Mouse (Mus musculus) mature B cell (primary cell): Measurements from ENCODE around the gene Rora.

Experiments
- in situ Hi-C: fragments of 300-500 bp; cut with MboI; formaldehyde crosslinking; loops from 2 replicates; pipeline ENCODE4 v1.14.3; 2019

Rora gene

DNA sequence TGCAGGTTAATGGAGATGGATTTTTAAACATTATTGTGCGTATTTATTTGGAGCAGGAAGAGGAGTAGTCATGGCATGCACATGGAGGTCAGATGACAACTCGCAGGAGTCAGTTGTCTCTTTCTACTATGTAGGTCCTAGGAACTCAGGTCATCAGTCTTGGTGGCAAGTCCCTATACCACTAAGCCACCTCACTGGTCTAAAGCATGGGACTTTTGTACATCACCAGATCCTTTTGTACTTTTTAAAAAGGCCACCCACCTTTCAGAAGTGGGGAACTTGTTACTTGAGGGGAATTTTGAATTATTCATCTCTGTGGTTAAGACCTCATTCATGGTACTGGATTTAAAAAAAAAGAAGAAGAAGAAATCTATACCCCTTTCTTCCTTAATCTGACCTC is 696.0 kb downstream of the Rora start:
- in situ Hi-C loops, result no loop called here

DNA sequence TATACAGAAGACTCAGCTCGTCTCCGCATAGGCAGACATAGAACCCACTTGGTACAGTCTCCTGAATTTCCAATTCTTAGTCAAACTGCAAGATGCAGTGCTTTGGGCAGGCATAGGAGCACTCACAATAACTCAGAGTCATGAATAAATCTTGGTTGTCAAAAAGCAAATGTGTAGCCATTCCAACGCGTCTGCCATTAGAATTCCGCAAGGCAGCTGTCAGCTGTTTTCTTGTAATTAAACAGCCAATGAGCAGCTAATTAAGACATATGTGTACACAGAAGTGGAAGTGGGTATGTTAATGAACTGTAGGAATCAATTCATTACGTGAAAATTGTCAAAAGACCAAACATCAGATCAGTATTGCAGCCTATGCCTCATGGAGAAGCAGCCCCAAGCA is 700.6 kb downstream of the Rora start:
- in situ Hi-C loops, result no loop called here

DNA sequence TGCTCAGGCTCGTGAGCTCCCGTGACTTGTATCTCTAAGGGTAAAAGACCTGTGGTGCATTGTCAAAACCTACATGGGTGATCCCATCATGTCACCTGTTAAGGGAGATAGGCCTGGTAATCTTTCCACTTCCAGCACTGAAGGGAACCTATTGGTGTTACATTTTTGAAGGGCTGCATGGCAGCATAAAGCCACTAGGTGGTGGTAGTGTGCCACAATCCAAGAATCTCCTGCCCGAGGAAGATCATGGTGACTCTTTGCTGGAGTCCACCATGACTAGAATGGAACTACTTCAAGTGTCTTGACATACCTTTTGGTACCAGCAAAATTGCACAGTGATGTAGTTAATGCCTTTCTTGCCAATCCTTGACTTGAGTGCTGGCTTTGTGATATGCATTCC is 704.2 kb downstream of the Rora start:
- in situ Hi-C loops, result no loop called here

DNA sequence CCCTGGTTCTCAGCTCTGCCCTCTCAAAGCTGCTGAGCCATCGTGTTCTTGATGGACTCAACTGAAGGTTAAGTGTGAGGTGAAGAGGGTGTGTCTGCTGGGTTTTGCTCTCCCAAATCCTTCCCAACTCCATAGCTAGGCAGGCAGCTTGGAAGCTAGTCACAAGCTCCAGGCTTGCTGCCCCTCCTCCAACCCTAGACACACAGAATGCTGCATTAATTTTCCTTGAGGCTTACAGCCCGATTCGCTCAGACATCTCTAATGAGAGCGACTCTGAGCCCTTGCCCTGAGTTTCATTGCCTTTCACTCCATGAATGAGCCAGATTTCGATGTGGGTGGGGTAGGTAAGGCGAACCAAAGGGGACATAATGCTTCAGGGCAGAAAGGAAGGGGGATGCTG is 705.2 kb downstream of the Rora start:
- in situ Hi-C loops, result no loop called here

DNA sequence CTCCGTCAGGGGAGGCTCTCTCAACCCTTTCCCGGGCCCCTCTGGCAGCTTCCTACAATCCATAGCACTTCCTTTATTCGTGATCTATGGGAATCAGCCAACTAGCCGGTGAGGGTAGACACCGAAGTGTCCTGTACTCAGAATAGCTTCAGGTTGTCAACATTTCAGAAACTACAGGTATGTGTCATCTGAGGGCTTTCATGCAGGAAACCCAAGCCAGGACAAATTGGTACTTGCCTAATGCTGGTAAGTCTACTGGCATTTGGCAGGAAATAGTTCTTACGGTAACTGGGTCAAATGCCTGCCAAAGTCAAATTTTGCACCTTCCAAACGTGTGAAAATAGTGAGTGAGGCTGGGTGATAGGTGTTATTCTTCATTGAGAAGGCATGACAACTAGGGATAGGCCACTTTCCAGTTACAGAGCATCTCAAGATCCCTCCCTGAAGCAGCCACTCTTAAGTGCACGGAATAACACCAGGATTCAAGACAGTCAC is 708.4 kb downstream of the Rora start:
- in situ Hi-C loops, result loop anchor here (10.0 kb wide), 1 partner anchor 123 kb away; no protein-coding TSS in a partner anchor

DNA sequence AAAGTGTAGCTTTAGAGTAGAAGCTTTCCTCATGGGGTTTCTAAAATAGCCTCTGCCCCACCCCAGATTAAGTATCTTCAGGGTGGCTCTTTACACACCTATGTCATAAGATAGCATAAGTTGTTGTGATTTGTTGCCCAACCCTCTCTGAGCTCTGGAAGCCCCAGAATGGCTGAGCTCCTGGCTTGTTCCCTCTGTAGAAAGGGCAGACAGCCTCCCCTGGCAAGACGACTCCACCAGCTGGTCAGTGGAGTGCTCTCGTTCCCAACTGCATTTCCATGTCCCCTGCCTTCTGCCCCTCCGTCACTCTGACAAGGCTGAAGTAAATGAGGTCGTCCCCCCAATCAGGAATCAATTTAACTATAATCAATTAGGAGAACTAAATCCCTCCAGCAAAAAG is 709.2 kb downstream of the Rora start:
- in situ Hi-C loops, result loop anchor here (10.0 kb wide), 1 partner anchor 122 kb away; no protein-coding TSS in a partner anchor

DNA sequence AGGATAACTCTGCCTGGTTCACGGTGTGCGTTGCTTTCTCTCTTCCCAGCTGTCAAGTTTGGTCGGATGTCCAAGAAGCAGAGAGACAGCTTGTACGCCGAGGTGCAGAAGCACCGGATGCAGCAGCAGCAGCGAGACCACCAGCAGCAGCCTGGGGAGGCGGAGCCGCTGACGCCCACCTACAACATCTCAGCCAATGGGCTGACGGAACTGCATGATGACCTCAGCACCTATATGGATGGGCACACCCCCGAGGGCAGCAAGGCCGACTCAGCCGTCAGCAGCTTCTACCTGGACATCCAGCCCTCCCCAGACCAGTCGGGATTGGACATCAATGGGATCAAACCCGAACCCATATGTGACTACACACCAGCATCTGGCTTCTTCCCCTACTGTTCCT is 710.5 kb downstream of the Rora start:
- in situ Hi-C loops, result loop anchor here (10.0 kb wide), 1 partner anchor 121 kb away; no protein-coding TSS in a partner anchor

DNA sequence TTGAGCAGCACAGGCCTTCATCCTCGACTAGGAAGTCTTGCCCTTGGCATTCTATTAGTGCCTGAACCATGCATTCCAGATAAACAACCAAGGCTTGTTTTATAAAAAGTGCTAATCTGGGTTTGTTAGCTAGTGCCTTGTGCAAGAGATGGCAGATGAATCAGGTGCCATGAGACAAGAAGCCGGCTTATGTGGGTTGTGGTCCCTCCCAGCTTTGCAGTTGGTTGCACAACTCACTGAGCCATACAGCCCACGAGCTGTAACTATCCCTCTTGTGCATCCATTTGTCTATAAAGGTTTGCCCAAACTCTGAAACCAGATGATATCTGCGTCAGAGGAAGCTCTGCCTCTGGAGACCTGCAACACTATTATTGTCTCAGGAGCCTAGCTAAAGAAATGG is 713.5 kb downstream of the Rora start:
- in situ Hi-C loops, result loop anchor here (10.0 kb wide), 1 partner anchor 118 kb away; no protein-coding TSS in a partner anchor

DNA sequence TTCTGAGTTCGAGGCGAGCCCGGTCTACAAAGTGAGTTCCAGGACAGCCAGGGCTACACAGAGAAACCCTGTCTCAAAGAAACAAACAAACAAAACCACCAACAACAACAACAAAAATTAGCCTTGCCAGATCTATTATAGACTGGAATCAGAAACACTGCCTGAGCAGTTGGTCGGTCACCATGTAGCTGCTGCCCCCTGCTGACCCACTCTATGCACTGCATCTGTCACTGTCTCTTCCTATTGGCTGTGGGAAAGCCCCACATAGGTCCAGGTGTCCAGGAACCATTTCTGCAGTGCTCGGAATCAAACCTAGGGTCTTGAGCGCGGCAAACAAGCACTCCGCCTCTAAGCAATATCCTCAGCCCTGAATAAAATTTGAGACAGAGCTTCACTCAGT is 714.5 kb downstream of the Rora start:
- in situ Hi-C loops, result loop anchor here (10.0 kb wide), 1 partner anchor 117 kb away; no protein-coding TSS in a partner anchor

DNA sequence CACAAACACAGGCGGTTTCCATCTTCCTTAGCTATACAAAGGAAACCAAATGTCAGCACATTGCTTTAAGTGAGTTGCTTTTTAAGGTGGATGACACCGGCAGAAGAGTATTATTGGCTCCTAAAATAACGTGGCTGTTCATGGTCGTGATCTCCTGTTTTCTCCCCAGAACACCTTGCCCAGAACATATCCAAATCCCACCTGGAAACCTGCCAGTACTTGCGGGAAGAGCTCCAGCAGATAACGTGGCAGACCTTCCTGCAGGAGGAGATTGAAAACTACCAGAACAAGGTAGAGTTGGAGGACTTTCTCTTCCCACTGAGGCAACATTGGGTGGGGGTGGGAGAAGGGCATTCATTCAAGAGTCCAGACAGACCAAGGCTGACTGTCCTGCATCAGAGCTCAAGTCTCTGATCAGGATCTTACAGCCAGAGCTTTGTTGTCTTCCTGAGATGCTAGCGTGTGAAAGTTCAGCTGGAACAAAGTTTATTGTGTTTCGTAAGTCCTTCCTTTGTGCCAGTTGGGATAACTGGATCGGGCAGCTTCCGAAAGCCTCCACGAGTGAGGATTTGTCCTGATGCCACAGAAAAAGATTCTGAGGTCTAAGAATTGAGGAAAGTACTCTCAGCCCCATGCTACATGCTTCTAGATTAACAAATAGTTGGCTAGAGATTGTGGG is 717.6 kb downstream of the Rora start:
- in situ Hi-C loops, result no loop called here

DNA sequence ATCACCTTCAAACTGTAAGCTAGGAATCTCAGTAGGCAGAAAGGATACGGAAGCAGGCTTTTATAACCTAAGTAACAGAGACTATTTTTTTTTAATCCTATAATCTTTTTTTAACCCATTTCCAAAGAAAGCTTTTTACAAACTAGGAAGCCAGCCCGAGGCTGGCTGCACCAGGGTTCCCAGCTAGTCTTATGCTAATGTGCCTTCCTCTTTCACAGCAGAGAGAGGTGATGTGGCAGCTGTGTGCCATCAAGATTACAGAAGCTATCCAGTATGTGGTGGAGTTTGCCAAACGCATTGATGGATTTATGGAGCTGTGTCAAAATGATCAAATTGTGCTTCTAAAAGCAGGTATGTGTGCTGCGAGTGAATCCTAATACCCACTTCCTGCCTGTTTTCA is 719.3 kb downstream of the Rora start:
- in situ Hi-C loops, result no loop called here

DNA sequence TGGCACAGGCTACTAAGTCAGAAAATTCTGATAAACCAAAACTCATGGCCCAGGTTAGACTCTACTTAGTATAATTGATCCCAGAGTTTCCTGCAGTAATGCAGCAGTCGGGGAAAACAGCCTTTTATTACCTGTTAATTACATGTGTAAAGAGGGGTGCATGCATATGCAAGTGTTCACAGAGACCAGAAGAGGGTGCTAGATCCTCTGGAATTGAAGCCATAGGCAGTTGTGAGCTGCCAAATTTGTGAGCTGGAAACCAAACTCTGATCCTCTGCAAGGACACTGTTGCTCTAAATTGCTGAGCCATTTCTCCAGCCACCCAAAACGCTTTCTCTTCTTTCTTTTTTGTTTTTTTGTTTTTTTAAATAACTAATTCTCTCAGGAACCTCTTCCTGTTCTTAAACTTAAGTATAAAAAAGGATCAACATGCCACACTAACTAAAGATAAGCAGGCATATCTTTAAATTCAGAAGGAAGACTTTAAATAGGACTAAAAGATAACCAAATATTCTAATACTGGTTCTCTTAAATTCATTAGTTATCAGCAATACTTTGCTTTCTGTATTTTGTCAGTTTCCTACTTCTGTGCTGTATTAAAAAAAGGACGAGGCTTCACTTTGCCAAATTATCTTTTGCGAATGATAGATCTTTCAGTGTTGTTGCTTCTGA is 723.5 kb downstream of the Rora start:
- in situ Hi-C loops, result no loop called here

DNA sequence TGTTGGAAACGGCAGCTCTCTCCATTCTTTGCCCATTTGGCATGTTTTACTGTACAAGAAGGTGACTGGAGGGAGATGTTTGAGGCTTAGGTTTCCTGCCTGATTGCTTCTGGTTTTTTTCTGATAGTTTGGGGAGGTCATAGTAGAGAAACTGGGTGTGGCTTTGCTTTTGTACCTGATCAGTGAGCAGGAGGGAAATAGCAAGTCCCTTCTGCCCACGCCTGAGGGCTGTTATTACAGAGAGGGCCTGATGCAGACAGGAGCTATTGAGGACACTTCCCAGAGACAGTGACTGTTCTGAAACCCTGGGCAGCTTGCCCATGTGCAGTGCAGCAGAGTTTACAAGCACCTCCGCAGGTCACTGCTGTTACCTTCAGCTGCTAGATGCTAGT is 724.1 kb downstream of the Rora start:
- in situ Hi-C loops, result no loop called here

DNA sequence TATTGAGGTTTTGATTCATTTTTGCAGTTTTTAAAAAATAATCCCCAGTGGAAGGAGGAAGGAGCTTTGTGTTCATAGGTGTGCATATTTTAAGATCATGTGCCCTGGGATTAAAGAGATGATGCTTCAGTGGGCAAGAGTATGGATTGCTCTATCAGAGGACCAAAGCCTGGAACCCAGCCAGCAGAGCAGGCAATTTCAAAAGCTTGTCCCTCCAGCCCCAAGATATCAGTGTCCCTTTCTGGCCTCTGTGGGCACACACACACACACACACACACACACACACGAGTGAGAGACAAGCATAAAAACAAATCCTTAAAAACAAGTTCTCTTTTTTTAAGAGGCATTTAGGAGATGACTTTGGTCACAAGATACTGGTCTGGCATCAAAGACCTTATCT is 727.0 kb downstream of the Rora start:
- in situ Hi-C loops, result no loop called here

DNA sequence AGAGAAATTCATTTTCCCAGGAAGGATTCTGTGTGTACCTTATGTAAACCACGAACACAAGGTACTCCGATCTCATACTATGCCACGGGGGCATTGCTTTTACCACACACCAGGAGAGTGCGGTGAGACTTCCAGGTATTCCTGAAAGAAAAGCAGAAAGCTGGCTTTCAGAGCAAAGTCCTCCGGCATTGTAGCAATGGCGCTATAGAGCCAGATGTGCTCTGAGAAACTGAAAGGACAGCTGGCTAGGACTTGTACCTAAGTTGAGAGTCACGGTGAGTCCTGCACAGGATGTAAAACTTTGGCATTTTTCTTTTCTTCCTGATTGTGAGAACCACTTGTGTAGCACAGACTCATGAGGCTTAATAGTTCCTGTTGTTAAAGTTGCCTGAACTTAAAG is 728.2 kb downstream of the Rora start:
- in situ Hi-C loops, result no loop called here

DNA sequence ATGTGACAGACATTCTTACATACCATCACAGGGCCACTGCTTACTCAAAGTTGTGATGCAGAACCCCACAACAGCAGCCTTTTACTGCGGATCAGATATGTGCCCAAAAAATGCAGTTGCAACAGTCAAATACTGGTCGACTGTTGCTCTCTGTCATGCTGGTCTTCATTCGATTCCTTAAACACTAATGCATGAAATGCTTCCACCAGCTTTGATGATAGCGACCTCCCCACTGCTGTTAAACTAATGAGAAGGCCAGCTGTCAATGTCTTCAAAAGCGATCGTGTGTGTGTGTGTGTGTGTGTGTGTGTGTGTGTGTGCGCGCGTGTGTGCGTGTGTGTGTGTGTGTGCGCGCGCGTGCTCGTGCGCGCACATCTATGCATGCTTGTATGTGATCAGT is 730.9 kb downstream of the Rora start:
- in situ Hi-C loops, result no loop called here

DNA sequence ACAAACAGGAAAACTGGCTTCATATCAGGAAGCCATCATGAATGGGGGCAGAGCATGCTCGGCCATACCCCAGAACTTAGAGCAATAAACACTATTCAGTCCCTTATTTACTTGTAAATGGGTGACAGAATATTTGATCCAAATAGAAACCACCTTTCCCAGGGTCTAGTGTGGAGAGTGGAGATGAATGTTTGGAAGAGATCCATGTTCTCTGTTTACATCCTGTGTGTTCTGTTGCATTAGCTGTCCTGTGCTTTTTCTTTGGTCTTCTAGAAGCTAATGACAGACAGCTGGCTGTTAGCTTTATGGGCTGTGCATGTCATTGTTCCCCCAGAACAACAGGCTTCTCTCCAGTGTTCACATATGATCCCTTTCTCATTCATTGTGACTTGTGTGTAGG is 731.3 kb downstream of the Rora start:
- in situ Hi-C loops, result no loop called here

DNA sequence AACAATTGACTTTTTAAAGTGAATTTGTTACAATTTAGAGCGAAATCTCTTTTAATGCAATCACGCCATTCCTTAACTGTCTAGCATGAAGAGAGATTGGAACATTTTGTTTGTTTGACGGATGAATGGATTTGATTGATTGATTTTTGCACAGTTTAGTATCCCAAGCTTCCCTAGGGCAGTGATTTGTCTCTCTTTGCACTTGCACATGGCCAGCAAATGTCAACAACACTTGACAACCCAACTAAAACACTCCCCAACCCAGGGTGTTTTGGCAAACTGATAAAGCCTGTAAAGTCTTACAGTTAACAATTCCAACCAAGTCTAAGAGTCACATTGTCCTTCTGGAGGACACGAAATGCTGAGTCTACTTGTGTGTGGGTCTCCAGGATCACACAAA is 733.7 kb downstream of the Rora start:
- in situ Hi-C loops, result no loop called here

DNA sequence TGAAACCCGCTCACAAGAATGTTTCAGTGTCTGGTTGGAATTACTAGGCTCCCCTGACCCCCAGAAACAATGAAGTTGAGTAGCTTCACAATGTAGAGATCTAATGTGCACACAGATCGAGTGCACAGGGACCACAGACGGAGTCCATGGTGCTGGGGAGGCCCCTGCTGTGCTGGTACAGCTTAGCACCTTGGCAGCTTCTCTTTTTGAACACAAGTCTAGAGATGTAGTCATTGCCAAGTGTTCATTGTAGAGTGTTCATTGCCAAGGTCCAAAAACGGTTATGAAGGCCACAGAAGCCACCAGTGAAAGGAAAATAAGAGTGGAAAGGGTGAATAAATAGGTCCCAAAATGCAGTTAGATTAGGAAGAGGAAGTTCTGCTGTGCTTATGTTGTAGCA is 737.0 kb downstream of the Rora start:
- in situ Hi-C loops, result no loop called here

DNA sequence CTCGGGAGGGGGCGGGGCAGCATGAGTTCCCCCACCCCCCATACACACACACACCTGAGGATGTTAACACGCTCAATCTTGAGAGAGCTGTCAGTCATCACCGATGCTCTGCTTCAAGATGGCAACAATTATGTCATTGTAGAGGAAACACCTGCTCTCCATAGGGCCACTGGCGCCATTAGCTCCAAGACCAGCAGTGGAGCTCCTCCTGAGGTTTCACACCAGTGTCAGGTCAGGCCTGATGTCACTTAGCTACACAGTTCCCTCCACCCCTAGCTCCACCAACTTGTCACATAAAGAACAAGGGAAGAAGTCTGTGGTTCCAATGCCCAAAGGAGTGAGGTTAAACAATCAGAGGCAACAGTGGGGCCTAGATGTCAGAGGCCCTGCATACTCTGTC is 740.6 kb downstream of the Rora start:
- in situ Hi-C loops, result no loop called here

DNA sequence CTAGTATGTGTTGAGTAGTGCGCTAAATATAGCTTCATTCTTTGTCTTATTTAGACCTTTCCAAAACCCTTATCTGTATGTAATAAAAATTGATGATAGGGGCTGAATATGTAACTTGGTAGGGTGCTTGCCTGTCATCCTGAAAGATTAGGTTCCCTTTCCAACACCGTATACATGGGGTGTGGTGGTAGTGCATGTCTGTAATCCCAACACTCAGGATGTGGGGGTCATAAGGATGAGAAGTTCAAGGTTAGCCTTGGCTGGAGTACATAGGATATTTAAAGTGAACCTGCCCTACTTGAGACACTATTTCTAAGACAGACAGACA is 743.8 kb downstream of the Rora start:
- in situ Hi-C loops, result no loop called here

DNA sequence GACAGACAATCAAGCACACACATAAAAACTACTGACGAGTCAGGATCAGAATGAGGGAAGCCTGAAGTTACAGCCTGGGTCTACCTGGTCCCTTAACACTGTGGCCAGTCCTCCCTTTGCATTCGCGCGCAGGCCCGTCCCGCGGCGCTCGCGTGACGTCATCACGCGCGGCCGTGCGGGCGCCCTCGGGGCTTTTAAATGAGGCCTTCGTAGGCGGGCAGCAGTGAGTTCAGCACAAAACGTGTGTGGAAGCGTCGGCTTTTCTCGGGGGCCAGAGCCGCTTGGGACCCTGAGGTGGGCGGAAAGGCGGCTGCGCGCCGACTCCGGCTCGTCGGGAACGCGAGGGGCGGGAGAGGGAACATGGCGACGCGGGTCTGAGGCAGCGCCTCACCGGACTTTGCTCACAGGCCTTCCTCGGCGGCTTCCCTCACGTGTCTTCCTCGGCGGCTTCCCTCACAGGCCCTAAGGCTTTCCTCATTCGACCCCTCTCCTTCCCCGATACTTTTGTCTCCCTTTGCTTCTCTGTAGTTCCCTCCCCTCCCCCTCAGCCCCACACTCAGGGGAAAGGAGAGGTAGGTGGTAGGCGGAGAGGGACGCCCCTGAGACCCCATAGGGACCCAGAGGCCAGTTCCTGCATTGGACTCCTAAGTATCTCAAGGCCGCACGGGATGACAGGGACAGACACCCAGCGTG is 744.3 kb downstream of the Rora start, which contains the start of gene Ice2:
Gene Ice2, plus strand, starts transcription at position 147 of the 693 bp plus-strand sequence.
- in situ Hi-C loops, result no loop called here

DNA sequence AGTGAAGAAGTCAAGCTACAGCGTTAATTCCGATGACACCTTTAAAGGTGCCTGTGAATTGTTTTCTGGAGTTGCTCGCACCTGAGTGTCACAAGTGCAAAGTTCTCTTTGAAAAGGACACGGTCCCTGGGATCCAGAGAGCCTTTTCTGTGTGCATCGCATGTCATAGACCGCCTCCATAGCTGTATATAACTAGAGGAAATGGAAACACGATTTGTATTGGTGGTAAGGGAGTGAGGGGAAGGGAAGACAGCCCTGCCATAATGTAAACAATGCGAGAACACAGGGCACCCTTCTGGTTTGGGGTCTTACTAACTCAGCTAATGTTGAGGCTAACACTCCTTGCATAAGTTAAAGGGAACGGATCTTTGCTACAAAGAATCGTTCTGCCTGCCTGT is 744.9 kb downstream of the Rora start:
- in situ Hi-C loops, result no loop called here
